Mouse (Mus musculus) liver, embryonic 14.5 days (tissue): ENCODE data around the gene Fh1. TPM values are rescaled to one million over a fixed set of nuclear protein-coding genes. Genes with fewer than 3 reads are reported as not detected.

ENCODE experiments used
- ATAC-seq: fragments of 200-750 bp; cut with Nextera tagmentation; 2 replicates; pipeline ENCODE4 v1.8.0; 2017; ENCODE audit warnings: moderate number of reproducible peaks, mild to moderate bottlenecking, moderate library complexity; ENCODE audit not compliant: insufficient read depth
- DNase-seq, 3 experiments: peaks; one replicate each; pipeline ENCODE4 v3.0.0-alpha.2; 2012 to 2013; ENCODE audit warnings: low read depth in 3 of 3, low spot score in 3 of 3
- H3K27ac ChIP-seq: fragments of 300-500 bp; sonication (generic); 2 replicates; pipeline ENCODE4 v1.5.1; 2014; ENCODE audit warnings: moderate library complexity, mild to moderate bottlenecking, control low read depth, inconsistent platforms
- H3K27me3 ChIP-seq: fragments of 300-500 bp; sonication (generic); 2 replicates; pipeline ENCODE4 v1.6.1; 2014; ENCODE audit warnings: mild to moderate bottlenecking, low read length, moderate library complexity; ENCODE audit not compliant: control insufficient read depth, insufficient read depth
- H3K36me3 ChIP-seq: fragments of 300-500 bp; sonication (generic); replicated peaks from 2 replicates; pipeline ENCODE4 v1.6.1; 2014; ENCODE audit warnings: low read depth; ENCODE audit not compliant: control insufficient read depth, insufficient read depth
- H3K4me1 ChIP-seq, 2 experiments: fragments of 200-500 bp in 1 of 2; fragments of 300-500 bp in 1 of 2; sonication (generic) in 1 of 2; replicated peaks; 2 replicates each; pipeline ENCODE4 v1.6.1; 2012 to 2014; ENCODE audit warnings: antibody characterized with exemption in 1 of 2, inconsistent platforms in 1 of 2, low read length in 1 of 2; ENCODE audit not compliant: control insufficient read depth in 2 of 2, insufficient read depth in 2 of 2
- H3K4me2 ChIP-seq: fragments of 300-500 bp; sonication (generic); 2 replicates; pipeline ENCODE4 v1.6.1; 2014; ENCODE audit warnings: low read depth, mild to moderate bottlenecking, control low read depth, moderate library complexity
- H3K4me3 ChIP-seq, 2 experiments: fragments of 200-500 bp in 1 of 2; fragments of 300-500 bp in 1 of 2; sonication (generic) in 1 of 2; 2 replicates each; pipeline ENCODE4 v1.5.1; 2012 to 2014; ENCODE audit warnings: low read depth in 2 of 2, low read length in 2 of 2, mild to moderate bottlenecking in 2 of 2, control low read depth in 1 of 2, inconsistent platforms in 1 of 2, moderate library complexity in 1 of 2; ENCODE audit not compliant: insufficient read depth in 1 of 2
- H3K9ac ChIP-seq: fragments of 300-500 bp; sonication (generic); replicated peaks from 2 replicates; pipeline ENCODE4 v1.6.1; 2014; ENCODE audit warnings: mild to moderate bottlenecking, control low read depth, moderate library complexity
- H3K9me3 ChIP-seq: fragments of 300-500 bp; sonication (generic); 2 replicates; pipeline ENCODE4 v1.6.1; 2016; ENCODE audit warnings: low read length, mixed read lengths; ENCODE audit not compliant: control insufficient read depth
- CTCF ChIP-seq: IDR thresholded peaks from 2 replicates; pipeline ENCODE4 v1.5.1; 2016; ENCODE audit warnings: antibody characterized with exemption, low read depth, control low read depth
- EP300 ChIP-seq: IDR thresholded peaks from 2 replicates; pipeline ENCODE4 v1.6.1; 2016; ENCODE audit warnings: antibody characterized with exemption, low read depth
- WGBS: fragments of 180-500 bp; shearing (Covaris S2); extraction: QIAGEN DNeasy Blood & Tissue Kit; methylation state at CpG from one replicate; pipeline ENCODE4 v1.1.7; 2014; ENCODE audit not compliant: insufficient replicate concordance; 5-methylcytosine and 5-hydroxymethylcytosine counted together
- polyA plus RNA-seq, 2 experiments: library from polyadenylated mRNA; depleted of rRNA in 1 of 2; stranded (reverse) in 1 of 2; unstranded in 1 of 2; fragments of >200 nt; fragmentation: Nextera tagmentation in 1 of 2; extraction: Ambion mirVana in 1 of 2; gene quantifications; 2 replicates each; pipeline versions ENCODE4 v1.2.1 to v1.2.3; 2012 to 2014

Gene Fh1
- polyA plus RNA-seq (2012; rRNA removed) (31.8 and 56.1 TPM in 2 replicates), polyA plus RNA-seq (2014; fragmentation: Nextera tagmentation; extraction: Ambion mirVana) (91.0 and 96.6 TPM in 2 replicates)

DNA sequence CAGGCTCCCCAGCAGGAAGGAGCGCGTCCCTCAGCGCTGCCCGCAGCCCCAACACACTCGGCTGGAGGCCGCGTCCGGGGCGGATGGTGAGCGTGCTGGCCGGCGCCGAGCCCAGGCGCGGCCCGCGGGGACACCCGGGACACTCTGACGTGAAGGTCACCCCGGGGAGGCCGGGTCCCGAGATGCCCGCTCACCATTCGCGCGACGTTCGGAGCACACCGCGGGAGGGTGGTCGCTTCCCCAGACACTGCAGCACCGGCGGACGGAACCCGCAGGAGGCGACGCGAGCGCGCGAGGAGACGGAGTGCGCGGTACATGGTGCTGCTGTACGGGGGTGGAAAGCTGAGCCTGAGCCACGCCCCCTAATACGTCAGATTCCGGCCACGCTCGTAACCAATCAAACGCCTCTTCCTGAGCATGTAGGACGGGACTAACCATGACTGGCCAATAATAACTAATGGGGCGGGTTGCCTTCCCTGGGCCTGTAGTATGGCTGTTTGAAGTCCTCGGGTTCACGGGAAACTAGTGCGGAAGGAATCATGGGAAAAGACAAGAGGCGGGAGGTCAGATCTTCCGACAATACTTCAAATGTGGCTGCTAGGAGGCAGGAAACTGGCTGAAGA lies at the start of gene Fh1:
Gene Fh1 (minus strand): TSS at position 379 of the 623 bp plus-strand sequence.
- peak; percentile 98 for ATAC-seq
- Histone ChIP-seq H3K4me3 (peak within 1 kb of the TSS; percentile 73 to 80), H3K4me2 (peak within 1 kb of the TSS; percentile 95), H3K36me3 (no peaks in the 10 kb centered on the region), H3K9me3 (no peaks in the 10 kb centered on the region), H3K27me3 (no peaks in the 10 kb centered on the region), H3K27ac (peak within 1 kb of the TSS; percentile 52), H3K9ac (peak within 1 kb of the TSS; percentile 85), H3K4me1 (peaks cover 0 to 8% of the 10 kb centered on the region in 2 experiments; a peak in 2 of 4 replicates)
- WGBS: under 1% methylated on average over 58 of the region's 58 CpGs
- TF ChIP-seq CTCF: no peak; the same call in 1 of the 2 replicates
- no peak for TF ChIP-seq EP300
- DNase-seq: peak; percentile 93 to 96 (median 95)

DNA sequence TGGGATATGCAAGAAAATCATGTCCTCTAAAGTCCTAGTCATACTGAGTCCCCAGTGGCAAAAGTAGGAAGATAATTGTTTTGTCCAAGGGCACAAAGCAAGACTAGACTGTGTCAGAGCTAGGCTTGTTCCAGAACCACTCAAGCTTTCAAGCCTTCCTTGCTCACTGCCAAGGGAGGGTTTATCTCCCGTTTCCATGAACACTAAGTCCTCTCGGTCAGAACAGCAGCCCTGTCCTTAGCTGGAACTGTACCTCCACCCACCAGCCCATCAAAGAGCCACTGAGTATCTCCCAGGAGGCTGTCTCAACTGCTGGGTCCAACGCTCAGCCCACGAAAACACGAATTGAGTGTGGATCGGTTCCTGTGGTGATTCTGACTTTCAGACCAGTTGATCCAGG lies 49.7 kb upstream of the Fh1 start:
- 67% methylated on average over 6 of the region's 6 CpGs for WGBS
- Histone ChIP-seq H3K4me3 (no peak overlapping the region), H3K9ac (no peak overlapping the region), H3K4me1 (no peaks in the 10 kb centered on the region), H3K4me2 (no peak overlapping the region), H3K27me3 (no peaks in the 10 kb centered on the region), H3K36me3 (no peaks in the 10 kb centered on the region), H3K9me3 (no peaks in the 10 kb centered on the region), H3K27ac (no peak overlapping the region)
- no peak for ATAC-seq
- no peak for DNase-seq
- TF ChIP-seq CTCF (no peak), EP300 (no peak)

DNA sequence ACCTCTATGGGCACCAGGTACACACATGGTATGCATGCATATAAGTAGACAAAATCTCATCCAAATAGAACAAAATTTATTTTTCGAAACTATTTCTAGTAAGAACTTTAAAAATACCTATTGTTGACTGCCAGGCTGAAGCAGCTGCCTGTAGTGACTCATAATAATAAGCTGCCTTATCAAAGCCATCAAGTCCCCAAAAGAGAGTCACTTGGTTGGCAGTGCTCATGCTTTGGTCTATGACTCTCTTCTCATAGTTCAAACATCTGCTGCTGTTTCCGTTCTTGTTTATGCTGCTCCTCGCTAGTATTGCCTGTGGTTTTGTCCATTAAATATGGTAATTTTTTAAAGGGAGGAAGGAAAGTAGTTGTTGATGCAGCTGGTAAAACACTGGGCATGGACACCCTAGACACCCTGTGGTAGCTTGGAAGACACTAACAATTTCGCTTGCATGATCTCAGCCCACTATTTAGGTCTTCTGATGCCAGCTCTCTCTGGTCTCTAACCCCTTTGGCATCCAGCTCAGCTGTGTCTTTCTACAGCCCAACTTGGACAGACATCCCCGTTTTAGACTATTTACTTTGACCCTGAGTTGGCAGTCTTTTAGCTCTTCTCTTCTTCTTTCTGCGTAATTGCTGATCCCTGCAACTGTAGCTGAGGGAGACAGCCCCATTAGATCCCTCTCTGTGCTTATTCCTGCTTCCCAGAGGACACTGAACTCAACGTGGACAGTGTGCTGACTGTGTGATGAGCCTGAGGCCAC lies 48.3 kb upstream of the Fh1 start:
- TF ChIP-seq CTCF (no peak), EP300 (no peak)
- Histone ChIP-seq H3K27me3 (no peaks in the 10 kb centered on the region), H3K4me1 (no peaks in the 10 kb centered on the region), H3K9me3 (no peaks in the 10 kb centered on the region), H3K36me3 (no peaks in the 10 kb centered on the region), H3K4me3 (no peak overlapping the region), H3K4me2 (no peak overlapping the region), H3K27ac (no peak overlapping the region), H3K9ac (no peak overlapping the region)
- no peak for ATAC-seq
- 59% methylated on average over 7 of the region's 7 CpGs for WGBS
- no peak for DNase-seq

DNA sequence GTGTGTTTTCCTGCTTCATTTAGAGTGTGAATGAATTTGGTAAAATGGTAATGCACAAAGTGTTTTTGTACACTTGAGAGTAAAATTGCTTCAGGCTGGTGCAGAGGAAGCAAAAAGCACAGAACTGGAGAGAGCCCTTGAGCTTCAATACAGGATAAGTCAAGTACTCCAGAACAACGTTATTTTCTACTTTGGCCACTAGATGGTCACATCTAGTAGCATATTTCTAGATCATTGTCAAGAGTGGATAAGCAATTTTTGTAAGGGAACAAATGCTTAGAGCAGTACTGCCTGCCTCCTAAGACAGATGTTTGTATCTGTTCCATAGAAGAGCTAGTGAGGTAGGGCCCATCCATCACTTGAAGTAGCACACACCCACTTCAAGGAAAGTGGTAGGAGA lies 46.2 kb upstream of the Fh1 start:
- DNase-seq: no peak
- Histone ChIP-seq H3K4me1 (no peaks in the 10 kb centered on the region), H3K27me3 (no peaks in the 10 kb centered on the region), H3K9ac (no peak overlapping the region), H3K27ac (no peak overlapping the region), H3K4me2 (no peak overlapping the region), H3K36me3 (no peaks in the 10 kb centered on the region), H3K4me3 (no peak overlapping the region), H3K9me3 (no peaks in the 10 kb centered on the region)
- ATAC-seq: no peak
- WGBS: 4% methylated on average over 1 of the region's 1 CpGs
- TF ChIP-seq EP300 (no peak), CTCF (no peak)

DNA sequence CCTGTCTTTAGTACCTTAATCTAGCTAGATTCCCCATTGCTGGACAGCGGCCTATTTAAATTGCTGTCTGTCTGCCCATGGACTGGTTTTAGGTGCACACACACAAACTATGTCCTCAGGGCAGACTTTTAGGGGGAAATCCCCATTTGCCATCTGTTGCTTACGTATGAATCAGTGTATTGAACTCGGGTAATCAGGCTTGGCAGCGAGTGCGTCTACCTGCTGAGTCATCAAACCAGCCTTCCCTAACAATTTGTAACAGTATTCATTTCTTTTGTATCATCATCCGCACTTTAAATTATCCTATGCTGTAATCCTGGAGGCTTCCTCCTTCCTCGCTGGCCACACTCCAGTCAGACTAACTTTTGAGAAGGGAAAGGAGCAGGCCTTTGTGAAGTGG lies 44.6 kb upstream of the Fh1 start:
- no peaks in the 10 kb centered on the region for H3K36me3 ChIP-seq
- 72% methylated on average over 7 of the region's 7 CpGs for WGBS
- H3K9me3 ChIP-seq: no peaks in the 10 kb centered on the region
- H3K27ac ChIP-seq: no peak overlapping the region
- DNase-seq: no peak
- H3K4me3 ChIP-seq: no peak overlapping the region
- no peak for ATAC-seq
- no peak for TF ChIP-seq EP300
- TF ChIP-seq CTCF: no peak
- H3K4me2 ChIP-seq: no peak overlapping the region
- H3K4me1 ChIP-seq: no peaks in the 10 kb centered on the region
- no peaks in the 10 kb centered on the region for H3K27me3 ChIP-seq
- no peak overlapping the region for H3K9ac ChIP-seq
